Mouse (Mus musculus) spleen, embryonic (tissue): ENCODE measurements around the gene Tfeb.

Experiments
- CTCF ChIA-PET: fragments of 350-600 bp; sonication (Branson Sonifier 250); formaldehyde crosslinking; loops from one replicate; lab custom pipeline; 2022; lab: Charles Lee

Gene Tfeb

DNA sequence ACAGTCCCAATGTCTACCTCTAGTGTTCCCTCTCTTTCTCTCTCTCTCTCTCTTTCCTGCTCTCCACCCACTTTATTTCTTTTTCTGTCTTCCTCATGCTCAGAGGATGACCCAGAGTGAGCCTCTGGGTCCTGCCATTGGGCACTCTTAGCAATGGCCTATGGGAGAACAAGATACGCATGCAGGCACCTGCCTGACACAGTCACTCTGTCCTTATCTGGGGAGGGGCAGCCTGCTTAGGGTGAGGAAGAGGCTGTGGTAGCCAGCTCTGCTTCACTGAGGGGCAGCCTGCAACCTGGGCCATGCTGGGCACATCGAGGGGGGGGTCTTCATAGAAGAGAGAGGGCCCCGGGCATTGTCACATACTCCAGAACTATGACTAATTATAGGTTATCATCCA is 12.8 kb downstream of the Tfeb start:
- CTCF ChIA-PET = interaction anchor here (1.3 to 1.8 kb wide), 2 partner anchors 11 to 21 kb away, joined by 4 to 6 read pairs; no protein-coding TSS in a partner anchor

DNA sequence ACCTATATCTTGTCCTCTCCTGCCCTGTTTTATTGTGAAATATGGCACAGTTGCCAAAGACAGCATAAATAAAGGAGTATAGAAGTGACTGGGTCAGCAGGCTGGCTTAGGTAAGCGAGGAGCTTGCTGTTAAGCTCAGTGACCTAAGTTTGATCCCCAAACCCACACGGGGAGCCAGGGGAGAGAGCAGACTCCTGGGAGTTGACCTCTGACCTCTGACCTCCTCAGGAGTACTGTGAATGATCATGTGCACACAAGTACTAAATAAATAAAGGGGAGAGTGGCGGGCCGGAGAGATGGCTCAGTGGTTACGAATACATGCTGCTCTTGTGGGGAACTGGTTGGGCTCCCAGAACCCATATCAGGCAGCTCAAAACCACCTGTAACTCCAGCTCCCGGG is 13.3 kb downstream of the Tfeb start:
- CTCF ChIA-PET = interaction anchor here (1.3 to 1.8 kb wide), 2 partner anchors 11 to 20 kb away, joined by 4 to 6 read pairs; no protein-coding TSS in a partner anchor

DNA sequence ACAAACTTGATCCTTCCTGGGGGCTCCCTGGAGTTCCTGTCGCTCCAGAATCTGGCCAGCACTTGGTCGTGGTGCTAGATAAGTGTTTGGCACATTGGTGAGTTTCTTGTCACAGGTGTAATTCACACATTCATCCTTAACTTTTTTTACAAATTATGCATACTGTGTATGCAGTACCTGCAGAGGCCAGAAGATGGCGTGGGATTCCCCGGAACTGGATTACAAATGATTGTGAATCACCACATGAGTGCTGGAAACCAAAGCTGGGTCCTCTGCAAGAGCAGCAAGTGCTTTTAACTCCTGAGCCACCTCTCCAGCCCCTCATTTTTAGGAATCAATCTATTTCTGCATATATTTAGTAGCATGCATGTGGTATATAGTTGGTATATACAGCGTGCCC is 15.0 kb downstream of the Tfeb start:
- CTCF ChIA-PET = no interaction called here

DNA sequence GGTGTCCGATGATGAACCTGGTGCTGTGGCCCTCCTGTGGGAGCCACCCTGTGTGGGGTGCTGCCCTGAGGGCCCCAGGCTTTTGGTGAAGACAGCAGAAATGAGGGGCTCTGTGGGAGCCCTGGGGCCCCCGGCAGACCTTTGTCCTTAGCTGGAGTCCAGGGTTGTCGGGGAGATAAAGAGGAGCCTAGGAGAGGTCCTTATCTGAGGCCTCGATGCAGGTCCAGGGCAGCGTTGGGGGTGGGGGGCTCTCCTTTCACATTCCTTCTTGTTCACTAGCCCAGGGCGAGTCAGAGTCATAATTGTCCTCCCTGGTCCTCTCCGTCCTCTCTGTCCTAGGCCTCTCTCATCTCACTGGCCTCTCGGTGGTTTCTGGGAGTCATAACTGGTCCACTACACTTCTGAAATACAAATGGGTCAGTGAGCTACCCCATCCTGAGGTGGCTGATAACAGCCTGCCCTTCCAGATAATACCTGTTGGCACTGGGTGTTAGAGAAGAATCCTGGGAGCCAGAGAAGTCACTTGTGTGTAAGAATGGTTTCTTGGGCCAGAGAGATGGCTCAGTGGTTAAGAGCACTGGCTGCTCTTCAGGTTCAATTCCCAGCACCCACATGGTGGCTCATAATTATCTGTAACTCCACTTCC is 16.4 kb downstream of the Tfeb start:
- CTCF ChIA-PET = interaction anchor here (0.8 kb wide), 2 partner anchors 9 to 270 kb away, joined by 3 to 4 read pairs; no protein-coding TSS in a partner anchor

DNA sequence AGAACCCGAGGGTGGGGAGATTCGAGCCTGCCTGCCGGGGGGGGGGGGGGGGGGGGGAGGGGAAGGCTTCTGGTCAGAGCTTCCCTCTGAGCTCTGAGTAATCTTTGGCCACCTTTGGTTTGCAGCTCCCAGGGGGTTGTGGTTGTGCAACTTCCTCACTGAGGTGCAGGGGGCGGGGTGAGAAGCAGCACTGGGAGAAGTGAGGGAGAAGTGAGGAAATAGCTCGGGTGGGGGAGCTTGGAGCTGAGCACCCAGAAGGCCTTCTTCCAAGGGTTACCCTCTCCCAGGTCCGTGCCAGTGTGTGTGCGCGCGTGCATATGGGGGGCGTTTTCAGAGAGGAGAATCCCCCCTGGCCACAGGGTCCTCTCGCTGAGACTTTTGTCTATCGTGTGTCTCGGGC is 17.4 kb downstream of the Tfeb start:
- CTCF ChIA-PET = no interaction called here

DNA sequence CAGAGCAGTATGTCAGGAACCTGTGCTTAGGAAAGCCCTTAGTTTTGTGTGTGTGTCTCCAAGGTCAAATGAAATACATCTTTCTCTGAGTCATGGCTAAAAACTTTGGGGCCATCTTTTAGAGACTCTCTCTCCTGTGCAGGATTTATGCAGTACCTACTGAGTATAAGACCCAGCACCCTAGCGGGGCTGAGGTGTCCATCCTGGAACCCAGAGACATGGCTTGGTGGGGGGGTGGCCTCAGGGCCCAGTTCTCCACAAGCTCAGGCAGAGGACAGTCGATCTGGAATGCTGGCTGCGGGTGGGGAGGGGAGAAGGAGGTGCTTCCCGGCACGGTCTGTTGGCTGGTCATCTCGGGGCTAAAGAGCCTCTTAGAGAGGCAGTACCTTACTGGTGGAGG is 19.5 kb downstream of the Tfeb start:
- CTCF ChIA-PET = interaction anchor here (0.6 kb wide), 1 partner anchor 157 kb away, joined by 12 read pairs; no protein-coding TSS in a partner anchor

DNA sequence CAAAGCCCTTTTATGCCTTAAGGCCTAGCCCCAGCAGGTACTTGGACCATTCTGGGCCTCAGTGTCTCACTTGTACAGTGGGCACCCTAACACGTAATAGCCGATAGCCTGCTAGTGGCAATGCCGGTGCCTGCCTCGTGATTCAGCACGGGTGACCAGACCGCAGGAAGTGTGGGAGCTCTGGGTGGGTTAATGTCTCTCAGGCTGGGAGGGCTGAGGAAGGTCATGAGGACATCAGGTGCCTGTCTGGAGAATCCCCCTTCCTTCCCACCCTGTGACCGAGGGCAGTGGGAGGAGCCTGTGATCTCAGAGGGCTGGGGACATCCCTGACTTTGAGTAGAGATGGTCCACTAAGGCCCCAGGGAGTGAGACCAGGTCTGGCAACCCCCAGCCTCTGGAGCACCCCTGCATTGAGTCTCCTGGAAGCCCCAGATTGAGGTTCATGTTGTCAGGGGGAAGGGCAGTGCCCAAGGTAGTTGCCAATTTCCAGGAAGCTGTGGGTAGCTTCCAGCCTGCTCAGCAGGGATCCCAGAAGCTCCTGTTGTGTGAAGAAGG is 20.3 kb downstream of the Tfeb start:
- CTCF ChIA-PET = interaction anchor here (0.6 kb wide), 1 partner anchor 156 kb away, joined by 12 read pairs; no protein-coding TSS in a partner anchor

DNA sequence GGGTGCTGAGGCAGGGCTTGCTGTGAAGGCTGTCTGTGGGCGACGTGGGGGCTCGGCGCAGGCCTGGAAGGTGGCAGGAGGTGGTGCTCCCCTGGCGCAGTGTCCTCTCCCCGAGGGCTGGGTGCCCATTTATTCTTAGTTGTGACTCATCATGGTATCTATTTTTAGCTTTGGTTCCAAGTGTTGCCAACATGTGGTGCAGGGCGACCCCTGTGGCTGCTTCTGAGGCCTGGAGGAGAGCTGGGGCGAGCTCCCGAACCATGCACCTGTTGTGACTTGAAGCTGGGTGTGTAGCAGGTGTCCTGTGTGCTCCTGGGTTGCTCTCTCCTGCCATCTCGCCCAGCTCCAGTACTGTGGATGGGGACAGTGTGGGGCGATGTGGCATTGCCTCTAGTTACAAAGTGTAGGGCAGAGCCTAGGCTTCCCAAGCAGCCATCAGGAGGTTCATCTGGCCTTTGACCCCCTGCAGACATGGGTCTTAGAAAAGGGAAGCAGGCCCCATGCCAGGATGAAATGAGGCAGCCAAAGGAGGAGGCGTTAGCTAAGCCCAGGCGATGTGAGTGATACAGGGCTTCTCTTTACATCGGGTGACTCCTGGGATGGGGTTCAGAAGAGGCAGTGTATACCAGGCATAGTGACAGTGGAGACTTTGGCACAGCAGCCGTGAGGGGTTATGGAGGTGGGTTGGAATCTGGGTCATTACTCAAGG is 23.0 kb downstream of the Tfeb start:
- CTCF ChIA-PET = interaction anchor here (1.1 kb wide), 1 partner anchor 15 kb away, joined by 3 read pairs; no protein-coding TSS in a partner anchor

DNA sequence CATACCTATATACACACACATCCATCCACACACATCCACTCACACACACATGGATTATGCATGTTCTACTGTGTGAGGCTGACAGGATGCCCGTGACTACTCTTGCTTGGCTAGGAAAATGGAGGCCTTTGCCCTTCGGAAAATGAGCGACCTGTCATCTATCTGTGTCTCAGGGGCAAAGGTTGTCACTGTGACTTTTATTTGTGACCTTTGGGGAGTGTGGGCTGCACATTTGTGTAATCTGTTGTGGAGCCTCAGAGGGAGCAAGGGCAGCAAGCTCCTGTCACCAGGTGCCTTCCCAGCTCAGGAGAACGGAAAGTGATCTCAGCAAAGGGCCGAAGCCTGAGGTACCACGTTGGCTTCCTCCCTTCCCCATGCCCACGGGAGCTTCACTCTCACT is 25.2 kb downstream of the Tfeb start:
- CTCF ChIA-PET = no interaction called here

DNA sequence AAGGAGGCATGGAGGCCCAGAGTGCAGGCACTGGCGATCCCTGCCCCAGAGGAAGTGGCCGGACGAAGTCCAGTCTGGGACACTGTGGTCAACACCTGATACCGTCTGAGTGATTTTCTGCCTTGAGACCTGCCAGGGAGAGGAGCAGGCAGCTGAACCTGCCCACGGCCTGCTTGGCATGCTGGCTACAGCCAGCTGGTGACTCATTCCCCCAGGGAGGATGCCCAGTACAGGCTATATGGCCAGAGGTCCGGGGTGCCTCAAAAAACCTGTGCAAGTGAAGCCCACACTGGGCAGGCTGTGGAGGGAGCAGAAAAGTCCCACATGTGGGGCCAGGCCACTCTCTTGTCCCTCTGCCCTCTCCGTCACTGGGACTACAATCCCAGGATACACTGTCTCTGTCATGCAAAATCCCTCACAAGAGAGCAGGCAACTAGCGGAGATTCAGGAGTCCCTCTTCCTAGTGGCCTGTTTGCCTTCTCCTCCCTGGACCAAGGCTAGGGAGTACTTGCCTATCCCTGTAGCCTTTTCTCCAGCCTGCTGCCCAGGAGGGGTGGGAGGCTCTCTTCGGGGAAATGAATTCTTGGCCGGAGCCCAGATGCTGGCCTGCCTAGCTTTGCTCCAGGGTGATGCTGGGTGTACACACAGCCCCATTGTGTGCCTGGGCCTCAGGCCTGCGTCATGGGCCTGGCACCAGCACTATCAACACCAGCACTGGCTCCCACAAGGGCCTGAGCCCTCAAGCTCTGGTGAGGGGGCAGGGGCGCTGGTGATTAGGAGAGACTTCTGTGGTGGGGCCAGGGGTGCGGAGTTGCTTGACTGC is 25.9 kb downstream of the Tfeb start:
- CTCF ChIA-PET = no interaction called here

DNA sequence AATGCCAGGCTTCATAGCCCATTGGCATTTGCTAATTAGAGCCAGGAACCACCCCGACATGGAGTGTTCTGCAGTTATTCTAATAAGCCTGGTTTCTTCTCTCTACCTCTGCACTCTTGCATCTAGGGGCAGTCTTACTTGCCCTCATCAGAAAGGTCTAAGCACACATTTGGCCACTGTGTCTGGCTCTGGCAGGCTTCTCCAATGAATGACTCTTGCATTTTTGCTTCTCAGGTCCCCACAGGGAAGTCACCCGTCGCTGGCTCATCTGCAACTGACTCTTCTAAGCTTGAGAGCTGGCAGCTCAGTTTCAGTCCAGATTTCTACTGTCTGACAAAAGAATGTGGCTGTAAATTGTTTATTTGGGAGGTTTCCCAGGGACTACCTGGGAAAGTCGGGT is 29.2 kb downstream of the Tfeb start:
- CTCF ChIA-PET = no interaction called here

DNA sequence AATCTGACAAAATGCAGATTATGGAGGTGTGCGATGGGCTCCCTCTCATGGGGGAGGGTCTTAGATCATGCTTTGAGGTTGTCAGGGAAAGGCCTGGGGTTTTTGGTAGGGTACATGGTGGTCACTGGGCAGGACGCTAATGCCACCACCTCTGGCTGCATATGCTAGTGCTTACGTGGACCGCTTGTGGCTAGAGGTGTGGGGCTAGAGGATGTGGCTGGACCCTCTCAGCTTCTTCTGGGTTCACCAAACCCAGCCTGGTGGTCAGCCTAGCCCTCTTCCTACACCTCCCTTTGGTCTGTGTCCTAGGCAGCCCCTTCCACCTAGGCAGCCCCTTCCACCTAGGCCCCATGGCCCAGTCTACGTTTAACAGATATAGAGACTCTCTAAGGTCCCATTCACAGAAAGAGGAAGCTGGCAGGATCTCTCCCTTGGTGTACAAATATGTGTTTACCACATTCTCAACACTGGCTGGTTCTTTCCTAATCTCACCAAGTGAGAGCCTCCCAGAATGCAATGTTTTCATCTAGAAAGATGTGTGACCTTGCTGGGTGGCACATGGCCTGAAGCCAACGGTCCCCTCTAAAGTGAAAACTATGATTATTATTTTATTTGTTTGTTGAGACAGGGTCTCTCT is 29.7 kb downstream of the Tfeb start:
- CTCF ChIA-PET = no interaction called here

DNA sequence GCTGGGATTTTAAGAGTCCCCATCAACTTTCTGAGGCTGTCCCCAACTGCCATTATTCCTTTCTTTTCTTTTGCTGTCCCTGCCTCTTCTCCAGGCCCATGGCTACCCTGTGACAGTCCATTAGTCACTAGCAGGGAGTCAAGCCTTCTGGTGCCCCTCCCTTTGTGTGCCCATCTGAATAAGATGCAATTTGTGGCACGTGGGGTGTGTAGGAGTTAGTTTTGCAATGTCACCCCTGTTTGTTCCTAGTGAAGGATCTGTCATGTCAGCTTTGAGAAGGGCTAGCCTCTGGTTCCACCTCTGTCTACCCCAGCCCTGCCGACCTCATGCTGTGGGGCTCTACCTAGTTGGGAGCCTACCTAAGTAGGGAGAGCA is 30.2 kb downstream of the Tfeb start:
- CTCF ChIA-PET = no interaction called here

DNA sequence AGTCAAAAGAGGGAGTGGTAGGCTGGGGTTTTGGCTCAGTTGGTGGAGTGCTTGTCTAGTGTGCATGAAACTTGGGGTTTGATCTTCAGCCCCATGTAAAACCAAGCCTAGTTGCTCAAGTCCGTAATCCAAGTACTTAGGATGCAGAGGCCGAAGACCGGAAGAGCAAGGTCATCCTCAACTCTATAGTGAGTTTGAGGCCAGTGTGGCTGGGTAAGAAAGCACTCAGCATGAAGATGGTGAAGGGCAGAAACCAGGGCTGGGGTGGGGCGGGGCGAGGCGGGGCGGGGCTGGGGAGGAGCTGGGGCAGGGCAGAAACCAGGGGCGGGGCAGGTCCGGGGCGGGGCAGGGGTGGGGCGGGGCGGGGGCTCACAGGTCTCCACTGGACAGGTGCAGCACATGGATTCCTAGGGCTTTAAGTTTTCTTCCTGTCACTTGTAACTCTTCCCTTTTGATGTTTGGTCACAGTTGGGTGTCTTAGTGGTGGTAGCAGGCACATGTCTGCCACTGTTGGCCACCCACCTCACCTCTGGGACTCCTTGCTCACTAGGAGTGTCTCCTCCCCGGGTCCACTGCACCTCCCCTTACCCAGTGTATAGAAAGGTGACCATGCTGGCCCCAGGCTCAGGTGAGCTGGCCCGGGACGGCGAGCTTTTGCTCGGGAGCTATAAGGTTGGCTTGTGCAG is 30.8 kb downstream of the Tfeb start:
- CTCF ChIA-PET = interaction anchor here (1.4 kb wide), 2 partner anchors 25 to 31 kb away, joined by 5 to 9 read pairs; partner anchors contain the start of gene Tfeb

DNA sequence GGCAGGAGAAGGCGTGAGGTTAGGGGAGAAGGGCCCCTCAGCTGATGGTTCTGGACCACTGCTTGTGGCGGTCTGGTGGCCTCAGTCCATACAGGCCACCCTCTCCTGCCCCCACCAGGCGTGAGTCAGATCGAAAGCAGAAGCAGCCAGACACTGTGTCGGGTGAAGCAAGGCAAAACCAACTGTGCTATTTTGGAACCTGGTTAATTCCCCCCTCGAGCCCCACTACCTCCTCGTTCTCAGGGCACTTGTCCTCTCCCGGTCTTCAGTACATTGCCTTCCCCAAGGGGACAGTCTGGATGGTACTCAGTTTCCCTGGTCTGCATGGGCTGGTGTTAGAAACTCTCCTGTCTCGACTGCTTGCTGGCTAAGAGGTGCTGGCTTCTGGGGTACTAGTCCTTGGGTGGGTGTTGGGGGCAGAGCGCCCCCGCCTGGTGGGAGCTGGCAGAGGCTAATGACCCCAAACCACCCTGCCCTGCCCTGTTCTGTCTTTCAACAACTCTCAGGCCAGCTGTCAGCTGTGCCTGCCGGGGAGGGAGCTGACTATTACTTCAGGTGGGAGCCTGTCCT is 32.0 kb downstream of the Tfeb start:
- CTCF ChIA-PET = interaction anchor here (0.6 to 1.4 kb wide), 5 partner anchors 21 to 126 kb away, joined by 3 to 9 read pairs (median 5); partner anchors contain the start of gene Tfeb

DNA sequence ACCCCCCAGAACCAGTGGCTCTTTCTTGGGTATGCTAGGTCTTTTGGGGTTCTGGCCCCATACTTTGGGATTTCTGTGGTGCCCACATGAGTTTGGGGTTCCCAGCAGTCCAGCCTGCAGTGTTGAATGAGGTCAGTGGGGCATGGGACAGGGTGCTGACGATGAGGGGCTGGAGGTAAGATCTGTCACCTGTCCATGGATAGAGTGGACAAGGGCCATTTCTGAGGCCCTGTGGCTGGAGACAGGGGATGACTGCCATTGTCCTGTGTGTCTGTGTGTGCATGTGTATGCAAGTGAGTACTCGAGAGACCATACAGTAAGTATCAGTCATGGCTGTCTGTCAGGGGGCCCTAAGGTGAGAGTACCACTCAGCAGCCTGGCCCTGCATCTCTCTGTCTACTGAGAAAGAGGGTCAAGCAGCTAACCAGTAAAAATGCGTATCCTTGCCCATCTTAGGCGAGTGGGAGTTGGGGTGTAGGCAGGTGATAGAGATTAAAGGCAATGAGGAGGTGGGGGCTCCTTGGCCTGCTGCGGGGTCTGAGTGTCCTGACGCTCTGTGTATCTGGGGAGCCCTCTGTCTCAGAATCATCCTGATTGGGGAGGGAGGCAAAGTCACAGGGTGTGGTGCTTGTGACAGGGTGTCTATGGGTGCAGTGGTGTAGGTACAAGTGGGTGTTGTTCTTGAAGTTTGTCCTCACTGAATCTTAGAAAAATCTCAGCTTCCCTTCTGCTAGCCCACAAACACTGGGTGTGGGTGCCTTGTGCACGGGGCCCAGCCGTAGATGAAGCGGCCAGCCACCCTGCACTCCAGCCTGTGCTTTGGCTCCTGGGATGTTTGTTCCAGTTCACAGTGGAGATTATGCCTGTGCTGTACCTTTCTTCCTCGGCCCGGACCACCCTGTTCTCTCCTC is 32.8 kb downstream of the Tfeb start:
- CTCF ChIA-PET = interaction anchor here (1.4 to 1.6 kb wide), 3 partner anchors 19 to 33 kb away, joined by 5 to 9 read pairs (median 6); partner anchors contain the start of gene Tfeb

DNA sequence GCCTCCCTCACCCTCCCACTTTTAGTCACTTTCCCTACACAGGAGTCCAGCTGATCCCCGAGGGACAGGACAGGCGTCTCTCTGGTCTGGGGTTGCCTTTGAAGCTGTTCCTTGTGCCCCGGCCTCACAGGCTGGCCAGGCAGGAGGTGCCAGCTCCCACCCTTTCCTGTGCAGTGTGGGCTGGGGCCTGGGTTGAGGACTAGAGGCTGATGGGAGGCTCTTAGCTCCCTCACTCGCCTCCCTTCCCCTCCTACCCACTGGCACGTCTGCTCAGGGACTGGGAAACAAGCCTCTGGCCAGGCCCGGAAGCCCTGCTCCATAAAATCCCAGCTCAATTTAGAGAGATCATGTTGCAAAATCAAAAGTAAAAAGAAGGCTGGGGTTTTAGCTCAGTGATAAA is 36.8 kb downstream of the Tfeb start:
- CTCF ChIA-PET = interaction anchor here (1.0 to 1.1 kb wide), 2 partner anchors 16 to 20 kb away, joined by 3 read pairs; no protein-coding TSS in a partner anchor

DNA sequence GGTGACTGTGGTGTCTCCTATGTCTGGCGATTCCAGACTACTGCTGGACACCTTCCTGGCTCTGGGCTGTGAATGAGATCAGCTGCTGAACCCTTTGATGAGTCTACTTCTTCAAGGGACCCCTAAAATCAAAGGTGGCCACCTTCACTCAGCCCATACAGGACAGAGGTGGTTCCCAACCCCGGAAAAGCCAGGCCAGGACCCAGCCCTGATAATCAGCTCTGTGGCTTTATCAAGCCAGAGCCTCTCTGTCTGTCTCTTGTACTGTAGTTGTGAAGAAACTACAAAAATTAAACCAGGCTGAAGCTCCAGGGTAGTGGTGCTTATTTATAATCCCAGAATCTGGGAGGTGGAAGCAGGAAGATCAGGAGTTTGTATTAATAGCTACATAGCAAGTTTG is 40.3 kb downstream of the Tfeb start:
- CTCF ChIA-PET = no interaction called here

DNA sequence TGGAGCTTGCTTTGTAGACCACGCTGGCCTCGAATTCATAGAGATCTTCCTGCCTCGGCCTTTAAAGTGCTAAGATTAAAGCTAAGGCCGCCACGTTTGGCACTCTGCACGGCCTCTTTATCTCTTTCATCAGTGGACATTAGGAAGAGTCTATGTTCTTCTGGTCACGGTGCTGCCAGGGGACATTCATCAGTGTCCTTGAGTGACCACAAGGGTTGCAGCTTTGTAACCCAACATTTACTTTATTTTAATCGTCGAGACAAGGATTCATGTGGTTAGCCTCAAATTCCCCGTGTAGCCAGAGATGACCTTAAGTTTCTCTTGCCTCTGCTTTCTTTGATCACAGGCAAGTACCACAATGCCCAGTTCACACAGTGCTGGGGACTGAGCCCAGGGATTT is 43.6 kb downstream of the Tfeb start:
- CTCF ChIA-PET = no interaction called here
